Mouse (Mus musculus): ENCODE results near the gene Kcnt2.

DNA sequence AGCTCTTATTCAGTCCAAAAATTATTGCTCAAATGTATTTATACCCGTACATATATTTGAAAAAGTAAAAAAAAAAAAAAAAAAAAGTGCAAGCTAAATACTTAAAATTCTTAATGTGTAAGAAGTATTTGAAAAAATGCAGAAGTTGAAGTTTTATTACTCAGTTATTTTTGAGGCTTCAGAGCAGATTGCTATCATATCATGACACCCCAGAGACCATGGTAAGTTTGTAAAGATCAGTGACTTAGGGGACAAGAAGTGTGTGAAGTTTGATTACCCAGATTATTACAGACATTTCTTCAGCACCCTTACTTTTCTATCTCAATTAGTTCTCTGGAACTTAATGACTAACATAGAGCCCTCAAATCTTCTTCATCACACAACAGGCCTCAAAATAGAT lies 58.3 kb downstream of the Kcnt2 start:
- TF ChIP-seq CTCF (IDR thresholded peaks at IDR 0.05; ENCODE audit: control insufficient read depth, insufficient read depth, low read length) (no peak), POLR2A (IDR thresholded peaks at IDR 0.05; ENCODE audit: borderline replicate concordance, control insufficient read depth, low read depth, low read length) (no peak)

Data from bone marrow, adult 2 months (tissue).